Mouse (Mus musculus) megakaryocyte, embryonic 14.5 days (primary cell): ENCODE measurements around the gene Dio1. TPM values are rescaled to one million over a fixed set of nuclear protein-coding genes. Genes with fewer than 3 reads are reported as not detected.

Source experiments
- H3K27me3 ChIP-seq: replicated peaks from 2 replicates; pipeline ENCODE3; 2012; ENCODE audit warnings: inconsistent platforms
- H3K36me3 ChIP-seq: replicated peaks from 2 replicates; pipeline ENCODE3; 2012; ENCODE audit warnings: low read length, inconsistent platforms, mixed read lengths
- H3K4me1 ChIP-seq: 2 replicates; pipeline ENCODE4 v1.6.1; 2012; ENCODE audit warnings: inconsistent platforms
- H3K4me3 ChIP-seq: replicated peaks from 2 replicates; pipeline ENCODE3; 2012; ENCODE audit warnings: moderate library complexity, mild to moderate bottlenecking, inconsistent platforms
- H3K9me3 ChIP-seq: 2 replicates; pipeline ENCODE4 v1.6.1; 2012; ENCODE audit warnings: inconsistent platforms
- FLI1 ChIP-seq: IDR thresholded peaks from 2 replicates; pipeline ENCODE4 v1.6.1; 2012; ENCODE audit warnings: low read length, inconsistent platforms, mixed read lengths
- GATA1 ChIP-seq: IDR thresholded peaks from 3 replicates; pipeline ENCODE4 v1.6.1; 2012; ENCODE audit warnings: mixed read lengths, low read length, inconsistent platforms, borderline replicate concordance
- polyA plus RNA-seq: library from polyadenylated mRNA; stranded (reverse); fragments of >175 nt; gene quantifications from 2 replicates; pipeline ENCODE4 v1.2.3, GENCODE M21; 2012; ENCODE audit warnings: low replicate concordance; ENCODE audit not compliant: insufficient read depth

Gene Dio1
- polyA plus RNA-seq, 1 experiment: not detected

GRCm38 (mm10) chr4:107302832-107303231 is 4.1 kb downstream of the Dio1 start:
- TF ChIP-seq FLI1 (no peak), GATA1 (no peak)
- Histone ChIP-seq H3K27me3 (peaks cover 74% of the 10 kb centered on the region), H3K4me3 (no peak overlapping the region), H3K4me1 (peaks cover 48% of the 10 kb centered on the region), H3K9me3 (no peaks in the 10 kb centered on the region), H3K36me3 (no peaks in the 10 kb centered on the region)

GRCm38 (mm10) chr4:107302221-107302620 is 4.7 kb downstream of the Dio1 start:
- TF ChIP-seq GATA1 (no peak), FLI1 (no peak)
- peaks cover 45% of the 10 kb centered on the region for H3K4me1 ChIP-seq
- H3K9me3 ChIP-seq: no peaks in the 10 kb centered on the region
- H3K36me3 ChIP-seq: no peaks in the 10 kb centered on the region
- no peak overlapping the region for H3K4me3 ChIP-seq
- H3K27me3 ChIP-seq: peaks cover 80% of the 10 kb centered on the region

DNA sequence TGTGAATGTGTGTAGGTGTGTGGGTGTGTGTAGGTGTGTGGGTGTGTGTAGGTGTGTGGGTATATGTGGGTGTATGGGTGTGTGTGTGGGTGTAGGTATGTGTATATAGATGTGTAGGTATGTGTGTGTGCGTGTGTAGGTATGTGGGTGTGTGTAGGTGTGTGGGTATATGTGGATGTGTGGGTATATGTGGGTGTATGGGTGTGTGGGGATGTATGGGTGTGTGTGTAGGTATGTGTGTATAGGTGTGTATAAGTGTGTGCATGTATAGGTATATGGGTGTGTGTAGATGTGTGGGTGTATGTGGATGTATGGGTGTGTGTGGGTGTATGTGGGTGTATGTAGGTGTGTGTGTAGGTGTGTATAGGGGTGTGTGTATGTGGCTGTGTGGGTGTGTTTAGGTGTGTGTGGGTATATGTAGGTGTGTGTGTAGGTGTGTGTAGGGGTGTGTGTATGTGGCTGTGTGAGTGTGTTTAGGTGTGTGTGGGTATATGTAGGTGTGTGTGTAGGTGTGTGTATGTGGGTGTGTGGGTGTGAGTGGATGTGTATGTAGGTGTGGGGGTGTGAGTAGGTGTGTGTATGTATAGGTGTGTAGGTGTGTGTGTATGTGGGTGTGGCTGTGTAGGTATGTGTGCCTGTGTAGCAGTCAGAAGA is 5.9 kb downstream of the Dio1 start:
- Histone ChIP-seq H3K27me3 (peaks cover 79% of the 10 kb centered on the region), H3K36me3 (no peaks in the 10 kb centered on the region), H3K9me3 (no peaks in the 10 kb centered on the region), H3K4me3 (no peak overlapping the region), H3K4me1 (peaks cover 40% of the 10 kb centered on the region)
- TF ChIP-seq FLI1: no peak
- no peak; the same call in 2 of the 3 replicates for TF ChIP-seq GATA1

GRCm38 (mm10) chr4:107300371-107300770 is 6.6 kb downstream of the Dio1 start:
- H3K4me1 ChIP-seq: peaks cover 34% of the 10 kb centered on the region
- peaks cover 75% of the 10 kb centered on the region for H3K27me3 ChIP-seq
- H3K4me3 ChIP-seq: no peak overlapping the region
- H3K36me3 ChIP-seq: no peaks in the 10 kb centered on the region
- TF ChIP-seq FLI1 (no peak), GATA1 (no peak)
- H3K9me3 ChIP-seq: no peaks in the 10 kb centered on the region

GRCm38 (mm10) chr4:107299779-107300340 is 7.1 kb downstream of the Dio1 start:
- Histone ChIP-seq H3K27me3 (peaks cover 75% of the 10 kb centered on the region), H3K36me3 (no peaks in the 10 kb centered on the region), H3K9me3 (no peaks in the 10 kb centered on the region), H3K4me3 (no peak overlapping the region), H3K4me1 (peaks cover 30% of the 10 kb centered on the region)
- no peak for TF ChIP-seq FLI1
- TF ChIP-seq GATA1: no peak

GRCm38 (mm10) chr4:107298071-107298606 is 8.8 kb downstream of the Dio1 start:
- Histone ChIP-seq H3K27me3 (peaks cover 75% of the 10 kb centered on the region), H3K4me1 (peaks cover 30% of the 10 kb centered on the region), H3K4me3 (no peak overlapping the region), H3K36me3 (no peaks in the 10 kb centered on the region), H3K9me3 (no peaks in the 10 kb centered on the region)
- no peak for TF ChIP-seq GATA1
- no peak for TF ChIP-seq FLI1

GRCm38 (mm10) chr4:107292273-107292662 is 14.7 kb downstream of the Dio1 start:
- no peak for TF ChIP-seq GATA1
- TF ChIP-seq FLI1: no peak
- H3K9me3 ChIP-seq: peaks cover 9% of the 10 kb centered on the region

GRCm38 (mm10) chr4:107291611-107292272 is 15.2 kb downstream of the Dio1 start:
- Histone ChIP-seq H3K4me1 (no peaks in the 10 kb centered on the region; the same call in 1 of the 2 replicates), H3K9me3 (peaks cover 9% of the 10 kb centered on the region), H3K27me3 (peaks cover 46% of the 10 kb centered on the region), H3K4me3 (no peak overlapping the region), H3K36me3 (no peaks in the 10 kb centered on the region)
- no peak for TF ChIP-seq FLI1
- no peak for TF ChIP-seq GATA1

More at GRCm38 (mm10) chr4:107292273-107292662, 14.7 kb downstream of the Dio1 start:
- Histone ChIP-seq H3K4me1 (no peaks in the 10 kb centered on the region; the same call in 1 of the 2 replicates), H3K36me3 (no peaks in the 10 kb centered on the region), H3K4me3 (no peak overlapping the region), H3K27me3 (peaks cover 49% of the 10 kb centered on the region)

GRCm38 (mm10) chr4:107287517-107287916 is 19.5 kb downstream of the Dio1 start:
- TF ChIP-seq GATA1: no peak
- TF ChIP-seq FLI1: no peak
- Histone ChIP-seq H3K36me3 (no peaks in the 10 kb centered on the region), H3K9me3 (peaks cover 14% of the 10 kb centered on the region), H3K4me1 (peaks cover 4% of the 10 kb centered on the region; the same call in 1 of the 2 replicates), H3K4me3 (no peak overlapping the region), H3K27me3 (peaks cover 21% of the 10 kb centered on the region)
